Mouse (Mus musculus) granulocyte monocyte progenitor cell, adult 5-6 weeks (primary cell): Measurements from ENCODE around the gene Fbxo5. TPM values are rescaled to one million over a fixed set of nuclear protein-coding genes. Genes with fewer than 3 reads are reported as not detected.

Experiments used
- ATAC-seq: replicated peaks from 2 replicates; pipeline ENCODE4 v1.8.0; 2016; ENCODE audit warnings: mild to moderate bottlenecking, moderate TSS enrichment, inconsistent platforms; ENCODE audit not compliant: poor library complexity, severe bottlenecking
- total RNA-seq, 2 experiments: library from RNA; stranded (forward) in 1 of 2; stranded (reverse) in 1 of 2; fragments of 200-712, 200-1000 nt in 1 of 2; fragments of >200 nt in 1 of 2; fragmentation: Nextera tagmentation in 1 of 2; gene quantifications; 2 replicates each; pipeline ENCODE4 v1.2.3; 2014 to 2017

Gene Fbxo5
- total RNA-seq (2014; fragmentation: Nextera tagmentation) (29.8 and 59.8 TPM in 2 replicates), total RNA-seq (2017) (49.0 and 57.4 TPM in 2 replicates)

GRCm38 (mm10) chr10:5805243-5805730 is at the start of gene Fbxo5:
TSS of gene Fbxo5 (minus strand) at chr10:5805600.
- peak; percentile 81 for ATAC-seq

- no peak for ATAC-seq
Measured at GRCm38 (mm10) chr10:5853290-5853868, 48.0 kb upstream of the Fbxo5 start.

- no peak for ATAC-seq
Measured at GRCm38 (mm10) chr10:5846939-5847338, 41.5 kb upstream of the Fbxo5 start.

DNA sequence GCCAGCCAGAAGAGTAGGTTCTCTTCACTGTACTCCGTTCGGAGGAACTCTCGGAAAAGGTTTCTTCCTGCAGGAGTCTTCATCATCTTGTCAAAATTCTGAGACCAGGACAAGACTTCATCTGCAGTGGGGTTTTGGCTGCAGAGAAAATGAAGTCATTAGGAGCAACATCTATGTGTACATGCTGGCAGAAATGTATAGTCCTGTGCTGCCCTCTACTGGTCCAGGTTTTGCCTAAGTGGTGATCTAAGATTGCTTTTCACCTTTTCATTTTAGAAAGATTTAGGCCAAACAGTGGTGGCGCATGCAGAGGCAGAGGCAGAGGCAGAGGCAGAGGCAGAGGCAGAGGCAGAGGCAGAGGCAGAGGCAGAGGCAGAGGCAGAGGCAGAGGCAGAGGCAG is 36.0 kb upstream of the Fbxo5 start:
- peak; percentile 80 for ATAC-seq

- no peak for ATAC-seq
Measured at GRCm38 (mm10) chr10:5826336-5827025, 21.1 kb upstream of the Fbxo5 start.

- ATAC-seq = peak; percentile 38
Measured at GRCm38 (mm10) chr10:5824779-5825178, 19.4 kb upstream of the Fbxo5 start.

DNA sequence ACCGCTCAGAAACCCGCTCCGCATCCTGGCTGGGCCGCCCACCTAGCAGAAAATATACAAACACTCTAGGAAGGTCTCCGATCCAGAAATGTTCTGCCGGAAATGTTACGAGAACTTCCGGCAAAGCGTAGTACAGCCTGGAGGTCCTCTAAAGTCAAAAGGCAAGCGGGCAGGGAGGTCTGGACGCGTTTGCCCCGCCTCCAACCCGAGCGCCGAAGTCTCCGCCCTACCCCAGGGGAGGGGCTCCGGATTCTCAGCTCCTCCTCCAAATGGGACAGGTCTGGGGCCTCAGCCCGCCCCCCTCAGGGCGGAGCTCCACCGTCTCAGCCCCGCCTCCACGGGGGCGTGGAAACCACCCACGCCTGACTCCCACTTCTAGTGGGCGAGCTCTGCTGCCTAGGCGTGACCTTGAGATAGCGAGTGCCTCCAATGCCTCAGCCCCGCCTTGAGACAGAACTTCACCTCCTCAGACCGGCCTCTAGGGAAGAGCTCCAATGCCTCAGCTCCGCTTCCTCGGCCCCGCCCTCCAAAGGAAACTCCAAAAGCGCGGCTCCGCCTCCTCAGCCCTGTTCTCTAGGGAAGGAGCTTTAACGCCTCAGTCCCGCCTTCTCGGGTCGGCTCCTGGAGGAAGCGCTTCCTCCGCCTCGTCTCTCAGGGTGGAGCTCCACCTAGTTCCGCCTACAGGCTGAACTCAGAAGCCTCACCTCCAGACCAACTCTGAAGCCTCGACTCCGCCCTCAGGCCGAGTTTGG is 18.5 kb upstream of the Fbxo5 start, which contains the start of gene Mtrf1l:
Gene Mtrf1l, minus strand, starts transcription at position 171 of the 752 bp plus-strand sequence.
- ATAC-seq = peak; percentile 84

DNA sequence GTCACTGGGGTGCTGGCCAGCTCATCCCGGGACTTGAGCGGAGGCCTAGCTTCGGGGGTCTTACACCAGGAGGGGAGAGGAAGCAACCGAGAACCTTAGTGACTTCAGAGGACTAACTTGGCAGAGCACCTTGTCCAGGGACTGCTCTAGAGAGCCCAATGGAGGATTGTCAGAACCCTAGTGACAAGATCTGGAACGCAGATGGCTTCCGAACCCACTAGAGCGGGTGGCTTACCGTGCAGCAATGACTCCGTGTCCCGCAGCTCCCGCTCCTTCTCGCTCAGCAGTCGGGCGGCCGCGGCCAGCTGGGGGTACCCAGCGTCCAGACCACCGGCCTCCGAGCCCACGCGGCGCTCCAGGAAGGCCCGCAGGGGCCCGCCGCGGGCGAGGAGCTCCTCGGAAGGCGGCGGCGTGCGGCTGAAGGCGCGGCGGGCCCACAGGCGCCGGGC is 17.9 kb upstream of the Fbxo5 start:
- ATAC-seq = no peak

GRCm38 (mm10) chr10:5818772-5819171 is 13.4 kb upstream of the Fbxo5 start:
- ATAC-seq = no peak

- ATAC-seq = peak; percentile 82
Measured at GRCm38 (mm10) chr10:5815968-5816367, 10.6 kb upstream of the Fbxo5 start.

- no peak for ATAC-seq
Measured at GRCm38 (mm10) chr10:5813724-5814123, 8.3 kb upstream of the Fbxo5 start.

- ATAC-seq = no peak
Measured at GRCm38 (mm10) chr10:5807683-5808082, 2.3 kb upstream of the Fbxo5 start.

- no peak for ATAC-seq
Measured at GRCm38 (mm10) chr10:5806996-5807395, 1.6 kb upstream of the Fbxo5 start.

GRCm38 (mm10) chr10:5806416-5806815 is 1.0 kb upstream of the Fbxo5 start:
- no peak for ATAC-seq

DNA sequence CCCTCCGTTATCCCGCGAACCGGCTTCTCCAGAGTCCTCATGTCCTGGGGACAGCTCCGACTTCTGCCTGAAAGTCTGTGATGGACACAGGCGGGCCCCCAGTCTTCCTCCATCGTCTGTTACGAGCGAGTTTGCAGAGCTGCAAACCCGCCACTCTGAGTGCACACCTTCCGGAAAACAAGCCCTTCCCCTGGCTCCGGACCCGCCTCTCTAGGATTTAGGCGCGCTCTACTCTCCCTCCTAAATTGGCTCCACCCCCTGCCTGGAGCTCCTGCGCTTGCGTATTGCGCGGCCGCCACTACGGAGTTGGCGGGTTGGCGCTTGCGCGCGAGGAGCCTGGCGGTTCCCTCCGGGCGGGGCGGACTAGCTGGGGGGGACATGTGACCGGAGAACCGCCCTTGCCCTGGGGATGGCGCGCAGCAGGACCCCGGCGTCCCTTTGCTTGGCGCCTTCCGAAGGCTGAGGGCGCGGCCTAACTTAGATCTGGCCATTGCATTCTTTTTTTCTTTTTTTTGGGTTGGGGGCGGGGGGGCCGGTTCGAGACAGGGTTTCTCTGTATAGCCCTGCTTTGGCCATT is 419 bp upstream of the Fbxo5 start:
- ATAC-seq = peak; percentile 76

DNA sequence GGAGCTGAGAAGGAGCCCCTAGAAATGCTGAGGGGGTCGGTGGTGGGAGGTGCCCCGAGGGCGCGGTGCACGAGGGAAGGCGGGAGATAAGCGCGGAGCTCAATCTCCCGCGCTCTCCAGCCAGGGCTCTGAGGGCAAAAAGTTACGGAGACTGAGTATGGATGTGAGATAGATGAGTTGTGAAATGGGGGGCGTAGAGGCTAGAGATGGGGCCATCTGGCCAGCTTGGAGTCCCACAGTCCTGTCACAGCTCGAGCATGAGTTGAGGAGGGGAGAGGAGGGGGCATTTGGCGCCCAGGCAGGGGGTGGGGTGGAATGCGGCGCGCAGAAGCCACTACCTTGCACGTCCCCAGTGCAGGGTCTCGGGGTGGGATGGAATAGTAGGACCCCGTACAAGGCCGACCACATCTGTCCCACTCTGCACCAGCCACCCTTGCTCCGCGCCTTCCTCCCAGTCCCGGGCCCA is 676 bp downstream of the Fbxo5 start:
- peak; percentile 3 for ATAC-seq

GRCm38 (mm10) chr10:5803739-5804138 is 1.7 kb downstream of the Fbxo5 start:
- ATAC-seq = no peak

- ATAC-seq = no peak
Measured at GRCm38 (mm10) chr10:5802866-5803265, 2.5 kb downstream of the Fbxo5 start.

DNA sequence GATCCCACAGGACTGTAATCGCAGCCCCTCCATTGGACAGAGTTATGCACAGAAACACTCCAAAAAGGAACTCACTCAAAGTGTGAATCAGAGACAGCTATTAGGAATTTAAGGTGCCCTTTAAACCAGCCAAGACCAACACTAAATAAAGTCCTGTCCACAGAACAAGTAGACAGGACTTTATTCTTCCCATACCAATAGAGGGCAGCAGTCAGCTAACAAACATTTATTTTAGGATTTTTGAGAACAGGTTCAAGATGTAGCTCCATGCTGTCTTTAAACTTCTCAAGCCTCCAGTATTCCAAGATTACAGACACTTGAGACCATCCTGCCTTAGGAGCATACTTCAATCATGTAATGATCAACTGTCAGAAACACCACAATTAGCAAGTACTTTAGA is 4.9 kb downstream of the Fbxo5 start:
- ATAC-seq = no peak

- no peak for ATAC-seq
Measured at GRCm38 (mm10) chr10:5798069-5798468, 7.3 kb downstream of the Fbxo5 start.
